Mouse (Mus musculus): ENCODE data around the gene Mocs3. TPM values are rescaled to one million over a fixed set of nuclear protein-coding genes. Genes with fewer than 3 reads are reported as not detected.

Mocs3 gene
- total RNA-seq, 2 experiments from 2014 or later: 1.3 TPM; not detected in 1

Other genes starting within 250 kb of the Mocs3 start
- gene Ripor3, start 220.0 kb upstream of the Mocs3 start, total RNA-seq (2015; ENCODE audit: low replicate concordance): not detected in 2 replicates
- not detected in 2 replicates for gene Ripor3, start 220.0 kb upstream of the Mocs3 start, total RNA-seq (2017; ENCODE audit: low replicate concordance)
- not detected in 2 replicates for gene Pard6b, start 149.6 kb upstream of the Mocs3 start, total RNA-seq (2015; ENCODE audit: low replicate concordance)
- gene Pard6b, start 149.6 kb upstream of the Mocs3 start, total RNA-seq (2017; ENCODE audit: low replicate concordance): not detected in 2 replicates
- gene Adnp, start 23.5 kb upstream of the Mocs3 start, total RNA-seq (2015; ENCODE audit: low replicate concordance): 10.6 and 12.7 TPM in 2 replicates
- 0.17 and 5.4 TPM in 2 replicates for gene Adnp, start 23.5 kb upstream of the Mocs3 start, total RNA-seq (2017; ENCODE audit: low replicate concordance)
- 15.5 and 30.9 TPM in 2 replicates for gene Gm20716, start 258 bp upstream of the Mocs3 start, total RNA-seq (2015; ENCODE audit: low replicate concordance)
- gene Gm20716, start 258 bp upstream of the Mocs3 start, total RNA-seq (2017; ENCODE audit: low replicate concordance): 29.1 and 31.1 TPM in 2 replicates
- 113 and 131 TPM in 2 replicates for gene Dpm1, start within 50 bp of the Mocs3 start, total RNA-seq (2015; ENCODE audit: low replicate concordance)
- 37.8 and 105 TPM in 2 replicates for gene Dpm1, start within 50 bp of the Mocs3 start, total RNA-seq (2017; ENCODE audit: low replicate concordance)
- gene Kcng1, start 51.1 kb downstream of the Mocs3 start, total RNA-seq (2015; ENCODE audit: low replicate concordance): 0.58 TPM in 1 of 2 replicates, not detected in the other
- gene Kcng1, start 51.1 kb downstream of the Mocs3 start, total RNA-seq (2017; ENCODE audit: low replicate concordance): not detected in 2 replicates

Measured in erythroblast, adult 5-6 weeks (primary cell).